Mouse (Mus musculus): ENCODE measurements around the gene Abhd14a.

GRCm38 (mm10) chr9:106430015-106430264 lies 17.5 kb downstream of the Abhd14a start:
- no peak for TF ChIP-seq GATA1 (IDR thresholded peaks at IDR 0.05; ENCODE audit: borderline replicate concordance, low read length)
- TF ChIP-seq FLI1 (IDR thresholded peaks at IDR 0.05; ENCODE audit: low read length), result no peak
